Mouse (Mus musculus): ENCODE data around the gene Ercc6. TPM values are rescaled to one million over a fixed set of nuclear protein-coding genes. Genes with fewer than 3 reads are reported as not detected.

The Ercc6 gene
- polyA plus RNA-seq, 1 experiment from 2014 or later = 16.1 TPM

GRCm38 (mm10) chr14:32599290-32600041 is 86.1 kb downstream of the Ercc6 start, which contains the start of gene Prrxl1:
Gene Prrxl1, plus strand, starts transcription at chr14:32599407.
- TF ChIP-seq CTCF (IDR thresholded peaks at IDR 0.05) = no peak
- peaks cover 74% of the 10 kb centered on the region for H3K27me3 ChIP-seq
- ATAC-seq (no peak), DNase-seq (ENCODE audit: low read depth, low spot score) (no peak)
- ChIA-PET POLR2A (no interaction called here), CTCF (no interaction called here)
- in situ Hi-C loops (cut with MboI; ENCODE audit: low pct_unique_long_range_greater_than_20kb) = loop anchor here (10.0 kb wide), 1 partner anchor 205 kb away; no protein-coding TSS in a partner anchor

- no peak for ATAC-seq
- no peak for DNase-seq (ENCODE audit: low read depth, low spot score)
- in situ Hi-C loops (cut with MboI; ENCODE audit: low pct_unique_long_range_greater_than_20kb) = loop anchor here (10.0 kb wide), 1 partner anchor 205 kb away; no protein-coding TSS in a partner anchor
- CTCF ChIA-PET = no interaction called here
- POLR2A ChIA-PET = no interaction called here
- TF ChIP-seq CTCF (IDR thresholded peaks at IDR 0.05) = no peak
- peaks cover 74% of the 10 kb centered on the region for H3K27me3 ChIP-seq
Observed at GRCm38 (mm10) chr14:32600110-32600509, 86.8 kb downstream of the Ercc6 start.

- CTCF ChIA-PET = interaction anchor here (1.3 kb wide), 1 partner anchor 9 kb away, joined by 3 read pairs; no protein-coding TSS in a partner anchor
- no peak for TF ChIP-seq CTCF (IDR thresholded peaks at IDR 0.05)
- DNase-seq (ENCODE audit: low read depth, low spot score) = no peak
- H3K27me3 ChIP-seq = peaks cover 54% of the 10 kb centered on the region
- ATAC-seq = no peak
- in situ Hi-C loops (cut with MboI; ENCODE audit: low pct_unique_long_range_greater_than_20kb) = loop anchor here (5.0 to 10.0 kb wide), 2 partner anchors 199 to 357 kb away; no protein-coding TSS in a partner anchor
- POLR2A ChIA-PET = interaction anchor here (0.6 kb wide), 1 partner anchor 64 kb away, joined by 3 read pairs; no protein-coding TSS in a partner anchor
Observed at GRCm38 (mm10) chr14:32605508-32605907, 92.2 kb downstream of the Ercc6 start.

- ATAC-seq (no peak), DNase-seq (ENCODE audit: low read depth, low spot score) (no peak)
- POLR2A ChIA-PET = interaction anchor here (1.3 kb wide), 1 partner anchor 9 kb away, joined by 3 read pairs; no protein-coding TSS in a partner anchor
- CTCF ChIA-PET = interaction anchor here (1.2 kb wide), 1 partner anchor 28 kb away, joined by 3 read pairs; no protein-coding TSS in a partner anchor
- no peak for TF ChIP-seq CTCF (IDR thresholded peaks at IDR 0.05)
- peaks cover 53% of the 10 kb centered on the region for H3K27me3 ChIP-seq
- in situ Hi-C loops (cut with MboI; ENCODE audit: low pct_unique_long_range_greater_than_20kb) = loop anchor here (5.0 to 10.0 kb wide), 2 partner anchors 198 to 356 kb away; no protein-coding TSS in a partner anchor
Observed at GRCm38 (mm10) chr14:32606316-32606715, 93.0 kb downstream of the Ercc6 start.

GRCm38 (mm10) chr14:32609392-32609791 is 96.1 kb downstream of the Ercc6 start:
- POLR2A ChIA-PET = interaction anchor here (0.5 kb wide), 1 partner anchor 291 kb away, joined by 3 read pairs; no protein-coding TSS in a partner anchor
- no peak for ATAC-seq

GRCm38 (mm10) chr14:32617253-32617652 is 103.9 kb downstream of the Ercc6 start:
- ATAC-seq (no peak), DNase-seq (ENCODE audit: low read depth, low spot score) (no peak)
- H3K27me3 ChIP-seq = peaks cover 14% of the 10 kb centered on the region
- in situ Hi-C loops (cut with MboI; ENCODE audit: low pct_unique_long_range_greater_than_20kb) = loop anchor here (10.0 kb wide), 1 partner anchor 588 kb away; no protein-coding TSS in a partner anchor
- no peak for TF ChIP-seq CTCF (IDR thresholded peaks at IDR 0.05)
- POLR2A ChIA-PET = no interaction called here
- CTCF ChIA-PET = no interaction called here

More at GRCm38 (mm10) chr14:32609392-32609791, 96.1 kb downstream of the Ercc6 start:
- CTCF ChIA-PET = interaction anchor here (0.8 to 0.9 kb wide), 2 partner anchors 14 to 351 kb away, joined by 3 read pairs; no protein-coding TSS in a partner anchor
- no peak for TF ChIP-seq CTCF (IDR thresholded peaks at IDR 0.05)
- peaks cover 36% of the 10 kb centered on the region for H3K27me3 ChIP-seq
- DNase-seq (ENCODE audit: low read depth, low spot score) = no peak
- in situ Hi-C loops (cut with MboI; ENCODE audit: low pct_unique_long_range_greater_than_20kb) = loop anchor here (5.0 to 10.0 kb wide), 2 partner anchors 195 to 353 kb away; no protein-coding TSS in a partner anchor

GRCm38 (mm10) chr14:32624245-32624644 is 110.9 kb downstream of the Ercc6 start:
- ChIA-PET CTCF (interaction anchor here (1.2 kb wide), 1 partner anchor 15 kb away, joined by 3 read pairs; no protein-coding TSS in a partner anchor), POLR2A (no interaction called here)
- ATAC-seq = no peak
- in situ Hi-C loops (cut with MboI; ENCODE audit: low pct_unique_long_range_greater_than_20kb) = no loop called here
- H3K27me3 ChIP-seq = peaks cover 16% of the 10 kb centered on the region
- DNase-seq (ENCODE audit: low read depth, low spot score) = no peak
- TF ChIP-seq CTCF (IDR thresholded peaks at IDR 0.05) = no peak

GRCm38 (mm10) chr14:32624811-32625210 is 111.5 kb downstream of the Ercc6 start:
- in situ Hi-C loops (cut with MboI; ENCODE audit: low pct_unique_long_range_greater_than_20kb) = no loop called here
- CTCF ChIA-PET = no interaction called here
- DNase-seq (ENCODE audit: low read depth, low spot score) (no peak), ATAC-seq (no peak)
- no peak for TF ChIP-seq CTCF (IDR thresholded peaks at IDR 0.05)
- POLR2A ChIA-PET = no interaction called here
- H3K27me3 ChIP-seq = peaks cover 16% of the 10 kb centered on the region

GRCm38 (mm10) chr14:32627271-32627670 is 114.0 kb downstream of the Ercc6 start:
- peaks cover 11% of the 10 kb centered on the region for H3K27me3 ChIP-seq
- POLR2A ChIA-PET = no interaction called here
- DNase-seq (ENCODE audit: low read depth, low spot score) (no peak), ATAC-seq (no peak)
- in situ Hi-C loops (cut with MboI; ENCODE audit: low pct_unique_long_range_greater_than_20kb) = no loop called here
- CTCF ChIA-PET = no interaction called here
- no peak for TF ChIP-seq CTCF (IDR thresholded peaks at IDR 0.05)

- peaks cover 3% of the 10 kb centered on the region for H3K27me3 ChIP-seq
- in situ Hi-C loops (cut with MboI; ENCODE audit: low pct_unique_long_range_greater_than_20kb) = no loop called here
- ChIA-PET POLR2A (no interaction called here), CTCF (no interaction called here)
- TF ChIP-seq CTCF (IDR thresholded peaks at IDR 0.05) = no peak
- ATAC-seq (no peak), DNase-seq (ENCODE audit: low read depth, low spot score) (no peak)
Observed at GRCm38 (mm10) chr14:32628584-32628983, 115.3 kb downstream of the Ercc6 start.

Other genes with a start within 250 kb of the Ercc6 start
- 20.6 TPM for gene Ogdhl, start 191.5 kb upstream of the Ercc6 start, polyA plus RNA-seq (2021)
- gene 1700024G13Rik, start 125.1 kb upstream of the Ercc6 start, polyA plus RNA-seq (2021) = not detected
- not detected for gene Slc18a3, start 48.7 kb upstream of the Ercc6 start, polyA plus RNA-seq (2021)
- not detected for gene Chat, start 47.5 kb upstream of the Ercc6 start, polyA plus RNA-seq (2021)
- not detected for gene Prrxl1, start 85.9 kb downstream of the Ercc6 start, polyA plus RNA-seq (2021)
- not detected for gene 3425401B19Rik, start 171.8 kb downstream of the Ercc6 start, polyA plus RNA-seq (2021)

Measured in Patski (cell line).